Mouse (Mus musculus) left cerebral cortex, adult 2 months (tissue): Measurements from ENCODE around the gene Prkcb. TPM values are rescaled to one million over a fixed set of nuclear protein-coding genes. Genes with fewer than 3 reads are reported as not detected.

ENCODE experiments used
- DNase-seq, 2 experiments: peaks; one replicate each; pipeline ENCODE4 v3.0.0; 2021 to 2022; ENCODE audit warnings: low spot score in 2 of 2, mixed read lengths in 1 of 2; ENCODE audit errors: extremely low spot score in 1 of 2
- H3K27ac ChIP-seq: fragments of 200-600 bp; 2 replicates; pipeline ENCODE4 v1.8.1; 2022
- H3K4me3 ChIP-seq: fragments of 200-600 bp; 2 replicates; pipeline ENCODE4 v1.8.1; 2022
- CTCF ChIP-seq: fragments of 200-600 bp; IDR thresholded peaks from 2 replicates; pipeline ENCODE4 v1.8.1; 2022; ENCODE audit warnings: antibody characterized with exemption, mild to moderate bottlenecking, moderate library complexity
- intact Hi-C: fragments of 180-260 bp; cut with DNase I; formaldehyde crosslinking; loops from one replicate; pipeline ENCODE4 v1.15.1; 2025
- total RNA-seq, 2 experiments: library from RNA; stranded (reverse); gene quantifications; 2 replicates each; pipeline ENCODE4 v1.2.3; 2021

Prkcb gene
- total RNA-seq, 2 experiments from 2014 or later: 964 to 986 TPM

GRCm38 (mm10) chr7:122566011-122566410 is 277.5 kb downstream of the Prkcb start:
- no peak for DNase-seq
- H3K4me3 ChIP-seq: no peak overlapping the region
- intact Hi-C loops: loop anchor here (5.0 kb wide), 1 partner anchor 89 kb away; no protein-coding TSS in a partner anchor
- TF ChIP-seq CTCF: no peak
- no peak overlapping the region; the same call in 1 of the 2 replicates for H3K27ac ChIP-seq

- Histone ChIP-seq H3K4me3 (no peak overlapping the region), H3K27ac (no peak overlapping the region)
- TF ChIP-seq CTCF: no peak
- DNase-seq: no peak
- intact Hi-C loops: loop anchor here (5.0 kb wide), 1 partner anchor 91 kb away; no protein-coding TSS in a partner anchor
Measured at GRCm38 (mm10) chr7:122568787-122569186, 280.2 kb downstream of the Prkcb start.

GRCm38 (mm10) chr7:122570407-122570806 is 281.9 kb downstream of the Prkcb start:
- intact Hi-C loops: loop anchor here (5.0 to 10.0 kb wide), 3 partner anchors 72 to 337 kb away; no protein-coding TSS in a partner anchor

GRCm38 (mm10) chr7:122573101-122573635 is 284.6 kb downstream of the Prkcb start:
- intact Hi-C loops: loop anchor here (1.0 to 10.0 kb wide), 4 partner anchors 11 to 334 kb away; no protein-coding TSS in a partner anchor

More at GRCm38 (mm10) chr7:122570407-122570806, 281.9 kb downstream of the Prkcb start:
- DNase-seq: no peak
- no peak for TF ChIP-seq CTCF
- peak overlapping the region; percentile 40; the same call in 1 of the 2 replicates for H3K27ac ChIP-seq
- H3K4me3 ChIP-seq: no peak overlapping the region

GRCm38 (mm10) chr7:122574418-122574817 is 285.9 kb downstream of the Prkcb start:
- Histone ChIP-seq H3K27ac (peak overlapping the region; percentile 78), H3K4me3 (no peak overlapping the region)
- intact Hi-C loops: loop anchor here (2.0 to 10.0 kb wide), 4 partner anchors 68 to 333 kb away; partner anchors contain the start of gene Cacng3
- no peak for TF ChIP-seq CTCF
- no peak for DNase-seq

More at GRCm38 (mm10) chr7:122573101-122573635, 284.6 kb downstream of the Prkcb start:
- Histone ChIP-seq H3K4me3 (no peak overlapping the region), H3K27ac (peak overlapping the region; percentile 78)
- no peak for DNase-seq
- no peak for TF ChIP-seq CTCF

- H3K4me3 ChIP-seq: no peak overlapping the region
- peak overlapping the region; percentile 78 for H3K27ac ChIP-seq
- DNase-seq: no peak
- intact Hi-C loops: loop anchor here (2.0 to 10.0 kb wide), 2 partner anchors 96 to 130 kb away; partner anchors contain the start of gene Cacng3
- no peak for TF ChIP-seq CTCF
Measured at GRCm38 (mm10) chr7:122575056-122575455, 286.5 kb downstream of the Prkcb start.

GRCm38 (mm10) chr7:122575506-122575905 is 287.0 kb downstream of the Prkcb start:
- peak overlapping the region; percentile 78 for H3K27ac ChIP-seq
- peak in 1 of 2 experiments; percentile 42 for DNase-seq
- no peak for TF ChIP-seq CTCF
- no peak overlapping the region for H3K4me3 ChIP-seq
- intact Hi-C loops: loop anchor here (2.0 to 10.0 kb wide), 2 partner anchors 95 to 129 kb away; partner anchors contain the start of gene Cacng3

GRCm38 (mm10) chr7:122577571-122577970 is 289.0 kb downstream of the Prkcb start:
- DNase-seq: no peak
- H3K27ac ChIP-seq: peak overlapping the region; percentile 22
- intact Hi-C loops: loop anchor here (10.0 kb wide), 1 partner anchor 127 kb away; no protein-coding TSS in a partner anchor

GRCm38 (mm10) chr7:122579461-122580157 is 291.1 kb downstream of the Prkcb start:
- intact Hi-C loops: loop anchor here (5.0 to 10.0 kb wide), 2 partner anchors 125 to 148 kb away; no protein-coding TSS in a partner anchor
- TF ChIP-seq CTCF: no peak
- no peak for DNase-seq
- no peak overlapping the region for H3K4me3 ChIP-seq
- H3K27ac ChIP-seq: peak overlapping the region; percentile 61

More at GRCm38 (mm10) chr7:122577571-122577970, 289.0 kb downstream of the Prkcb start:
- TF ChIP-seq CTCF: no peak
- H3K4me3 ChIP-seq: no peak overlapping the region

- H3K27ac ChIP-seq: peak overlapping the region; percentile 61
- intact Hi-C loops: loop anchor here (5.0 kb wide), 1 partner anchor 147 kb away; no protein-coding TSS in a partner anchor
- no peak overlapping the region for H3K4me3 ChIP-seq
- no peak for DNase-seq
- TF ChIP-seq CTCF: no peak
Measured at GRCm38 (mm10) chr7:122580158-122580475, 291.6 kb downstream of the Prkcb start.

- intact Hi-C loops: loop anchor here (1.0 to 5.0 kb wide), 4 partner anchors 11 to 143 kb away; partner anchors contain the start of gene Cacng3
- no peak for TF ChIP-seq CTCF
- H3K4me3 ChIP-seq: no peak overlapping the region
- peak; percentile 64 to 72 for DNase-seq
- H3K27ac ChIP-seq: peak overlapping the region; percentile 90
Measured at GRCm38 (mm10) chr7:122584421-122585151, 296.0 kb downstream of the Prkcb start.
